Mouse (Mus musculus): ENCODE data around the gene Smr3a. TPM values are rescaled to one million over a fixed set of nuclear protein-coding genes. Genes with fewer than 3 reads are reported as not detected.

Gene Smr3a
- total RNA-seq (2021) = not detected
- long read RNA-seq, experiment 1 = 0 reads
- long read RNA-seq, experiment 2 = 0 reads

GRCm38 (mm10) chr5:88002249-88002648, at the start of gene Smr3a:
Gene Smr3a (plus strand): TSS chr5:88002549.
- intact Hi-C loops (cut with DNase I; ENCODE audit: low total_unique reads) = no loop called here
- DNase-seq = no peak

- no peak for DNase-seq
- intact Hi-C loops (cut with DNase I; ENCODE audit: low total_unique reads) = no loop called here
Observed at GRCm38 (mm10) chr5:87969201-87969600, 33.1 kb upstream of the Smr3a start, which contains the start of the genes 2310003L06Rik and Gm28434. Gene 2310003L06Rik (plus strand): TSS chr5:87969459. Gene Gm28434 (plus strand): TSS chr5:87969517.

- DNase-seq = no peak
- intact Hi-C loops (cut with DNase I; ENCODE audit: low total_unique reads) = no loop called here
Observed at GRCm38 (mm10) chr5:87979139-87979538, 23.2 kb upstream of the Smr3a start, which contains the start of gene Cabs1. Gene Cabs1 (plus strand): TSS chr5:87979439.

- DNase-seq = no peak
- intact Hi-C loops (cut with DNase I; ENCODE audit: low total_unique reads) = no loop called here
Observed at GRCm38 (mm10) chr5:87982468-87983214, 19.7 kb upstream of the Smr3a start.

GRCm38 (mm10) chr5:88005241-88005640, 2.9 kb downstream of the Smr3a start:
- intact Hi-C loops (cut with DNase I; ENCODE audit: low total_unique reads) = no loop called here
- DNase-seq = no peak

Other genes with a start within 250 kb of the Smr3a start
- gene Csn1s2a, start 228.0 kb upstream of the Smr3a start, total RNA-seq (2021) = not detected
- gene Csn1s2b, start 194.5 kb upstream of the Smr3a start, total RNA-seq (2021) = not detected
- gene Prr27, start 176.9 kb upstream of the Smr3a start, total RNA-seq (2021) = not detected
- gene Odam, start 117.5 kb upstream of the Smr3a start, total RNA-seq (2021) = not detected
- not detected for gene Csn3, start 77.0 kb upstream of the Smr3a start, total RNA-seq (2021)
- gene 2310003L06Rik, start 33.1 kb upstream of the Smr3a start, total RNA-seq (2021) = not detected
- gene Gm28434, start 33.0 kb upstream of the Smr3a start, total RNA-seq (2021) = not detected
- gene Cabs1, start 23.1 kb upstream of the Smr3a start, total RNA-seq (2021) = not detected
- not detected for gene Smr2, start 84.0 kb downstream of the Smr3a start, total RNA-seq (2021)
- not detected for gene Gm11116, start 109.0 kb downstream of the Smr3a start, total RNA-seq (2021)
- not detected for gene Gm11115, start 151.6 kb downstream of the Smr3a start, total RNA-seq (2021)

Measured in gastrocnemius, postnatal 14 days (tissue).